Mouse (Mus musculus): ENCODE measurements at regions not wholly inside any gene's neighbourhood (a gene's known extent, or its start where the extent isn't known, plus 50 kb on each side); places are given as distances from the start of the nearest gene placed in this dataset.
A peak's percentile ranks its signal among the peaks of the same experiment; 100 is the strongest.
"Not testable (repeated sequence)": the region's sequence is repeated elsewhere in the genome, so short reads cannot be mapped to it uniquely, and the experiment has no call there.

DNA sequence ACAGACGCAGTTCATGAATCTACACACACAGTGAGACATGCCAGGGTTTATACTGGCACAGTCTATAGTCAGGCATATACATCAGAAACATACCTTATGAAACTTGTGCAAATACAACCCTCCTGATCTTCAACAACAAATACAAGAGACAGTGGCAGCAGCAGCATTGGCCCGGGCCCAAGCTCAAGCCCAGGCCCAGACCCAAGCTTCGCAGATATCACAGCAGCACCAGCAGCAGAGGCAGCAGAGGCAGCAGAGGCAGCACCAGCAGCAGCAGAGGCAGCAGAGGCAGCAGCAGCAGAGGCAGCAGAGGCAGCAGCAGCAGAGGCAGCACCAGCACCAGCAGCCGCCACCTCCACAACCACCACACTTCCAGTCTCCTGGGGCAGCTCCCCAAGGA is 80.0 kb downstream of the Samd9l start:
- no peak for TF ChIP-seq CTCF (IDR thresholded peaks at IDR 0.05)
- TF ChIP-seq EP300 (IDR thresholded peaks at IDR 0.05) = no peak
- Histone ChIP-seq H3K9ac (replicated peaks; ENCODE audit: low read depth) (no peak overlapping the region), H3K9me3 (ENCODE audit: low read length) (no peaks in the 10 kb centered on the region), H3K4me1 (ENCODE audit: insufficient read depth, low read depth, low read length) (no peaks in the 10 kb centered on the region), H3K27me3 (replicated peaks; ENCODE audit: insufficient read depth, low read length) (no peaks in the 10 kb centered on the region), H3K4me3 (ENCODE audit: low read depth, low read length) (no peak overlapping the region), H3K36me3 (ENCODE audit: insufficient read depth, low read length) (no peaks in the 10 kb centered on the region), H3K4me2 (replicated peaks; ENCODE audit: low read depth, low read length) (no peak overlapping the region), H3K27ac (ENCODE audit: low read length) (no peak overlapping the region)
- 56% methylated on average over 4 of the region's 4 CpGs for WGBS
- ATAC-seq (no peak), DNase-seq (ENCODE audit: low spot score) (no peak)

DNA sequence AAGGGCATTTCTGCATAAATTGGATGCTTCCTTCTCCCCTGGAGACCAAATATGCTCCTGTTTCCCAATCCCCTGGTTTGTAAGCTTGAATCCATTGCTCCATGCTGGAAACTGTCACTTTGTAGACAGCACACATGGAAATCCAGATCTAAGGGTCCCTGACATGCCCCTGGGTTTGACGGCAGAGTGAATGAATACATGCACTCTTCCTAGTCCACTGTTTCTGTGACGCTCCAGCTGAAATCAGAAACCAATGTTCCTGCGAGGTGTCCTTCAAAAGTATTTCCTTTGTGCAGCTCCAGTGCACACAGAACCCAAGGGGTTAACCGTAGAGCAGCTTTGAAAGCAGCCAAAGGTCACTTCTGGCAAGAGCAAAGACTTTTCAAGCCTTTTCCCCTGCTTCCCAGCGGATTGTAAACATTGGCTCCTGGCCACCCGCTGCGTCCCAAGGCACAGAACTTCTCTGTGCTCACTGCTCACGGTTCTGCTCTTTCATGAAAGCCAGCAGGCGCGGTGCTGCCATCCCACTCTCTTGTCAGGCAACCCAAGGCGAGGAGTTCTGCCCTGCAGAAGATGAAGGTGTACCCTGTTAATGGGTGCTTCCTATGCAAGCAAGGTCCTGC is 91.7 kb downstream of the Samd9l start:
- H3K9ac ChIP-seq (replicated peaks; ENCODE audit: low read depth); H3K36me3 ChIP-seq (ENCODE audit: insufficient read depth, low read length); H3K27ac ChIP-seq (ENCODE audit: low read length); H3K27me3 ChIP-seq (replicated peaks; ENCODE audit: insufficient read depth, low read length); H3K4me3 ChIP-seq (ENCODE audit: low read depth, low read length); H3K9me3 ChIP-seq (ENCODE audit: low read length); H3K4me1 ChIP-seq (ENCODE audit: insufficient read depth, low read depth, low read length): not testable (repeated sequence)
- under 1% methylated on average over 11 of the region's 11 CpGs for whole genome bisulfite sequencing
- H3K4me2 ChIP-seq (replicated peaks; ENCODE audit: low read depth, low read length) = 0 out of 2 replicates have a peak overlapping the region, but pooled peaks have one; percentile 17
- DNase-seq (ENCODE audit: low spot score) (peak; percentile 81), ATAC-seq (peak; percentile 88)

DNA sequence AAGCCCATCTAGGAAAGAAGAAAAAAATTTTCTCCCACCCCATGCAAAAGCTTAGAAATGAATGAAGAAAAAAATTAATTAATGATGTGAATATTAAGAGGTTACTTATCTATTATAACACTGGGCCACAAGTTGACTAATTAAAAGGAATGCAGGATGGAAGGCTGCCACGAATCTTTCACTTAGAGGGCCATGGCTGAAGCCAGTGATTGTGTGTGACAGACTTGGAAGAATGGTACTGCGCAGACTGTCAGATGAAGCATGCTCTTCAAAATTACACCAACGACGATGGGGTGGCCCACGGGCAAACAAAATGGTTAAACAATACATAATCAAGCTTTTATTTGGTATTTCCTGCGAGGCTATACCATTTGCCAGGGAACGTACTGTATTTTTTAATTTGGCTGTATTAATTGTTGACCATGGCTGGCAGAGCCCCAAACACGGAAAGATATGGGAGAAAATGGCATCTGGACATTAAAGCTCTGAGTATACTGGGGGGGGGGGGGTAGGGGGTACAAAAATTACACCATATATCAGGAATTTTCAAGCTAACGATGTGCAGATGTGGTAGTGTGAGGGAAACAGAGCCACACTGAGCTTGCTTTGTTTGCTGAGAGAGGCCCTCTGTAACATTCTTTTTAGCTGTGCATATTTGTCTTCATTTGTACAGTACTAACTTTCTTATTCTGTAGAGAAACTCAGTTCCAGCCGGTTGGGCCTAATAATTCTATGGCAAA is 94.3 kb downstream of the Samd9l start:
- 23% methylated on average over 10 of the region's 10 CpGs for WGBS
- H3K27ac ChIP-seq (ENCODE audit: low read length); ATAC-seq: not testable (repeated sequence)

DNA sequence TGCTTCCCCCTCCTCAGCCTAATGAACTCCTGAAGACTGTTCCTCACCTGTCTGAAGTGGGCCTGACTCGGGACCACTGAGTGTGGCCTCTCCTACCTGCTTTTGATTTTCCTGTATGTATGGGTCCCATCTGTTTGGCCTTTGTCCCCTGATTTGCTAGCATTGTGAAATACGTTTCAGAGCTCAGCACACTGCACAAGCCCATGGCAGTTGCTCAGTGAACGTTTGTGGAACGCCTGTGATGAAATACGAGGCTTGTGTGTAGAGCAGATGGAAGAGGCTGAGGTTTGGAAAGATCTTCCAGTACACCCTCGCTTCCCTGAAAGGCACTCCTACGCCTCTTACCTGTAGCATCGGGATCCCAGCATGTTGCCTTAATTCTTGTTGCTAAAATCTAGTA is 106.1 kb downstream of the Samd9l start:
- H3K36me3 ChIP-seq (ENCODE audit: insufficient read depth, low read length); H3K4me2 ChIP-seq (replicated peaks; ENCODE audit: low read depth, low read length); H3K4me3 ChIP-seq (ENCODE audit: low read depth, low read length); H3K4me1 ChIP-seq (ENCODE audit: insufficient read depth, low read depth, low read length); H3K27ac ChIP-seq (ENCODE audit: low read length); H3K9me3 ChIP-seq (ENCODE audit: low read length); H3K27me3 ChIP-seq (replicated peaks; ENCODE audit: insufficient read depth, low read length); DNase-seq (ENCODE audit: low spot score); ATAC-seq; H3K9ac ChIP-seq (replicated peaks; ENCODE audit: low read depth): not testable (repeated sequence)
- WGBS = 61% methylated on average over 8 of the region's 8 CpGs

More for the DNA sequence above, 94.3 kb downstream of the Samd9l start:
- H3K9me3 ChIP-seq (ENCODE audit: low read length); H3K27me3 ChIP-seq (replicated peaks; ENCODE audit: insufficient read depth, low read length); H3K4me1 ChIP-seq (ENCODE audit: insufficient read depth, low read depth, low read length); H3K9ac ChIP-seq (replicated peaks; ENCODE audit: low read depth); H3K4me3 ChIP-seq (ENCODE audit: low read depth, low read length); H3K36me3 ChIP-seq (ENCODE audit: insufficient read depth, low read length); DNase-seq (ENCODE audit: low spot score); H3K4me2 ChIP-seq (replicated peaks; ENCODE audit: low read depth, low read length): not testable (repeated sequence)

DNA sequence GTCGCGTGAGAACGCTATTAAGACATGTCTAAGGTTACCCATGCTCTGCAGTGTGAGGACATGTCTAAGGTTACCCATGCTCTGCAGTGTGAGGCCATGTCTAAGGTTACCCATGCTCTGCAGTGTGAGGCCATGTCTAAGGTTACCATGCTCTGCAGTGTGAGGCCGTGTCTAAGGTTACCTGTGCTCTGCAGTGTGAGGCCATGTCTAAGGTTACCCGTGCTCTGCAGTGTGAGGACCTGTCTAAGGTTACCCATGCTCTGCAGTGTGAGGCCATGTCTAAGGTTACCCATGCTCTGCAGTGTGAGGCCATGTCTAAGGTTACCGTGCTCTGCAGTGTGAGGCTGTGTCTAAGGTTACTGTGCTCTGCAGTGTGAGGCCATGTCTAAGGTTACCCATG is 107.4 kb downstream of the Samd9l start:
- not testable (repeated sequence) for H3K4me3 ChIP-seq (ENCODE audit: low read depth, low read length); H3K36me3 ChIP-seq (ENCODE audit: insufficient read depth, low read length); H3K27me3 ChIP-seq (replicated peaks; ENCODE audit: insufficient read depth, low read length); H3K4me1 ChIP-seq (ENCODE audit: insufficient read depth, low read depth, low read length); H3K4me2 ChIP-seq (replicated peaks; ENCODE audit: low read depth, low read length); H3K27ac ChIP-seq (ENCODE audit: low read length); ATAC-seq; H3K9me3 ChIP-seq (ENCODE audit: low read length); DNase-seq (ENCODE audit: low spot score); H3K9ac ChIP-seq (replicated peaks; ENCODE audit: low read depth)
- whole genome bisulfite sequencing = 97% methylated on average over 6 of the region's 6 CpGs

DNA sequence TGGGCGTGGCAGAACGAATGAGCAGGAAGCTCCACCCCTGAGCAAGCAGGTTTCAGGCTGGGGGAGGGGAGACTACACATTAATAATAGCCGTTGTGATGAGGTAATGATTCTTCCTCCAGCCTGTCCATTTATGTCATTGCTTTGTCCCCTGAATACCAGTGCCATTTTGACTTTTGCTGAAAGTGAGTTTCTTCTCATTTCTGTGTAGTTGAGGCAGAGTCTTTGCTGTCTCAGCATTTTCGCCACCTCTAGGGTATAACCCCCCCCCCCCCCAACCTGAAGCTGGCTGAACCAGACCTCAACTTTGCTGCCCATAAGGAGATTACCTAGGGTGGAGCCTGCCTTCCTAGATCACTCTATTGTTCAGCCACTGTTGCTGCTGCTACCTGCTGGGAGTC is 130.6 kb downstream of the Samd9l start:
- H3K9me3 ChIP-seq (ENCODE audit: low read length); H3K27ac ChIP-seq (ENCODE audit: low read length); DNase-seq (ENCODE audit: low spot score); ATAC-seq; H3K4me2 ChIP-seq (replicated peaks; ENCODE audit: low read depth, low read length); H3K4me1 ChIP-seq (ENCODE audit: insufficient read depth, low read depth, low read length); H3K4me3 ChIP-seq (ENCODE audit: low read depth, low read length); H3K27me3 ChIP-seq (replicated peaks; ENCODE audit: insufficient read depth, low read length); H3K36me3 ChIP-seq (ENCODE audit: insufficient read depth, low read length); H3K9ac ChIP-seq (replicated peaks; ENCODE audit: low read depth): not testable (repeated sequence)
- WGBS = 87% methylated on average over 2 of the region's 4 CpGs

DNA sequence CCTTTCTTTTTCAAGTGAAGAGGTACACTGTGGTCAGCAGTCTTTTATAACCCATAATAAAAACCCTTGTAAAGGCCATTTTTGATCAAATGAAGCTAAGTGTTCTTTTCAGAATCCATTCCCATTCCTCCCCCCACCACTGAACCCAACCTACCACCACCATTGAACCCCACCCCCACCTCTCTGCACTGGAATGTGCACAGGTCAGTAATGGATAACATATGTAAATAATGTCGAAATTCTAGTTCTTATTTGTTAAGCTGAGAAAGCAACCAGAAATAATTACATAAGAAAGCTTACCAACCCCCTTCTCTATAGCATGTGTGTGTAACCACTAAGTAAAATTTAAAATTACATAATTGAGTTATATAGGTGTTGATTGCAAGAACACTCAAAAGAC is 133.9 kb downstream of the Samd9l start:
- H3K4me2 ChIP-seq (replicated peaks; ENCODE audit: low read depth, low read length); H3K4me1 ChIP-seq (ENCODE audit: insufficient read depth, low read depth, low read length); H3K27ac ChIP-seq (ENCODE audit: low read length); H3K9me3 ChIP-seq (ENCODE audit: low read length); H3K36me3 ChIP-seq (ENCODE audit: insufficient read depth, low read length); H3K9ac ChIP-seq (replicated peaks; ENCODE audit: low read depth); H3K27me3 ChIP-seq (replicated peaks; ENCODE audit: insufficient read depth, low read length); H3K4me3 ChIP-seq (ENCODE audit: low read depth, low read length): not testable (repeated sequence)
- 31% methylated on average over 1 of the region's 1 CpGs for WGBS
- ATAC-seq (peak; percentile 53), DNase-seq (ENCODE audit: low spot score) (peak; percentile 30)

Measured in lung, postnatal 0 days (tissue).